Mouse (Mus musculus) testis, adult 2 months (tissue): ENCODE measurements around the gene Nkain2. TPM values are rescaled to one million over a fixed set of nuclear protein-coding genes. Genes with fewer than 3 reads are reported as not detected.

ENCODE experiments used
- H3K27ac ChIP-seq: fragments of 200-500 bp; 2 replicates; pipeline ENCODE4 v1.5.1; 2012; ENCODE audit warnings: low read depth, low read length; ENCODE audit not compliant: control insufficient read depth, insufficient read depth
- H3K27me3 ChIP-seq: fragments of 200-500 bp; 2 replicates; pipeline ENCODE4 v1.6.1; 2012; ENCODE audit warnings: mild to moderate bottlenecking, low read length, moderate library complexity; ENCODE audit not compliant: control insufficient read depth, insufficient read depth
- H3K36me3 ChIP-seq: fragments of 200-500 bp; 2 replicates; pipeline ENCODE4 v1.6.1; 2012; ENCODE audit warnings: mild to moderate bottlenecking, low read length; ENCODE audit not compliant: control insufficient read depth, insufficient read depth
- H3K4me1 ChIP-seq: fragments of 200-500 bp; 2 replicates; pipeline ENCODE4 v1.6.1; 2012; ENCODE audit warnings: low read length; ENCODE audit not compliant: control insufficient read depth, insufficient read depth
- H3K4me3 ChIP-seq: fragments of 200-500 bp; 2 replicates; pipeline ENCODE4 v1.5.1; 2012; ENCODE audit warnings: low read depth, mild to moderate bottlenecking, low read length, moderate library complexity, mixed read lengths; ENCODE audit not compliant: control insufficient read depth
- CTCF ChIP-seq: fragments of 200-500 bp; IDR thresholded peaks from 2 replicates; pipeline ENCODE4 v1.5.1; 2012; ENCODE audit warnings: low read depth, mild to moderate bottlenecking, inconsistent platforms, low read length, moderate library complexity; ENCODE audit not compliant: control insufficient read depth, insufficient read depth, insufficient replicate concordance
- POLR2A ChIP-seq: fragments of 200-500 bp; IDR thresholded peaks from 2 replicates; pipeline ENCODE4 v1.6.1; 2012; ENCODE audit warnings: low read depth, mild to moderate bottlenecking, inconsistent platforms, low read length, moderate library complexity; ENCODE audit not compliant: control insufficient read depth
- polyA plus RNA-seq: library from polyadenylated mRNA; depleted of rRNA; stranded (reverse); fragments of >200 nt; gene quantifications from 2 replicates; pipeline ENCODE4 v1.2.3, GENCODE M21; 2012

The Nkain2 gene
- polyA plus RNA-seq, 1 experiment: 0.98 TPM

DNA sequence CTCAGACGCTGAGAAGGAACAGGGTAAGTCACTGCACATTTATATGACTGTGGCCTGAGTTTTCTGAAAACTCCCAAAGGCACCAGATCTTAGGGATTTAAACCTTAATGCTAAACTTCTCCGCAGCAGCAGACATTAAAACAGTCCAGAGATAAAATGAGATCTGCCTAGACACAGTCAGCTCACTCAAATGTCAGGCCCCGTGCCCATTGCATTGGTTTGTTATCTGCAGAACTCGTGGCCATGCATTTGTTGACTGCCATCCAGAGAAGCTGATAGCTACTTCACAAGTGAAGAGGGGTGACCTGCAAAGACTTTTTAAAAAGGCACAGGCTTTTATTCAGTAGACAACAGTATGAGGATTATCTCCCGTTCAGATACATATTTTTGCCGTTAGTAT lies 838.2 kb downstream of the Nkain2 start:
- H3K36me3 ChIP-seq: no peaks in the 10 kb centered on the region
- H3K27me3 ChIP-seq: no peaks in the 10 kb centered on the region
- H3K4me1 ChIP-seq: no peaks in the 10 kb centered on the region
- H3K27ac ChIP-seq: no peak overlapping the region
- TF ChIP-seq CTCF: no peak
- no peak for TF ChIP-seq POLR2A
- H3K4me3 ChIP-seq: no peak overlapping the region

DNA sequence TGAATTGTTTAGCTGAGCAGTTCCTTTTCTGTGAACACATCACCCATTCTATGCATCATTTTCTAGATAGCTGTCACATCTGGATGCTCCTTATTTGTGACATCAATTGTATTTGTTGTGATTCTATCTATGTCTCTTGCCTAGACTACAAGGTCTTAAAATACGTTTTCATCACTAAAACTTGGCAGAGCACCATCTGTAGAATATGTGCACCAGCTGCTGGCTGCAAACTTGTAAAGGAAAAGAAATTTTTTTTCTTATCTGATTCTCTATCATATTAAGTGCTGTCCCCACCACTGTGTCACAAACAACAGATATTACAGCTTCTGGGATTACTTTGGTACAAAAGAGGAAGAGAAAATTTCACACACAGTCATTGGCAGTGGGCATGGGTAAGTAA lies 860.3 kb downstream of the Nkain2 start:
- Histone ChIP-seq H3K27ac (no peak overlapping the region), H3K27me3 (no peaks in the 10 kb centered on the region), H3K4me3 (no peak overlapping the region), H3K4me1 (no peaks in the 10 kb centered on the region), H3K36me3 (no peaks in the 10 kb centered on the region)
- TF ChIP-seq POLR2A: no peak
- no peak for TF ChIP-seq CTCF

DNA sequence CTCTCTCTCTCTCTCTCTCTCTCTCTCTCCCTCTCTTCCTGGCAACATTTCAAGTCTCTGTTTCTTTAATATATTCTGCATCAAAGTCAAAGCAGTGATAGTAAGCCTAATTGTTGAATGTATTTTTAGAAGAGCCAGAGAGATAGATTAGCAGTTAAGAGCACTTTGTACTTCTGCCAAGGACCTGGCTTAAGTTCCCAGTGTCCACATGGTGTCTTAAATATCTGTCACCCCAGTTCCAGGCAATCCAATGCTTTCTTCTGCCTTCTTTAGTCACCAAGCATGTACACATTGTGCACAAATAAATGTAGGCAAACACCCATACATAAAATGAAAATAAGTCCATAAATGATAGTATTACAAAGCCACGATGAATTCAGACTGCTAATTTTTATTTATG lies 871.9 kb downstream of the Nkain2 start:
- no peaks in the 10 kb centered on the region for H3K4me1 ChIP-seq
- TF ChIP-seq POLR2A (no peak), CTCF (no peak)
- no peaks in the 10 kb centered on the region for H3K36me3 ChIP-seq
- no peak overlapping the region for H3K4me3 ChIP-seq
- no peaks in the 10 kb centered on the region for H3K27me3 ChIP-seq
- H3K27ac ChIP-seq: no peak overlapping the region

DNA sequence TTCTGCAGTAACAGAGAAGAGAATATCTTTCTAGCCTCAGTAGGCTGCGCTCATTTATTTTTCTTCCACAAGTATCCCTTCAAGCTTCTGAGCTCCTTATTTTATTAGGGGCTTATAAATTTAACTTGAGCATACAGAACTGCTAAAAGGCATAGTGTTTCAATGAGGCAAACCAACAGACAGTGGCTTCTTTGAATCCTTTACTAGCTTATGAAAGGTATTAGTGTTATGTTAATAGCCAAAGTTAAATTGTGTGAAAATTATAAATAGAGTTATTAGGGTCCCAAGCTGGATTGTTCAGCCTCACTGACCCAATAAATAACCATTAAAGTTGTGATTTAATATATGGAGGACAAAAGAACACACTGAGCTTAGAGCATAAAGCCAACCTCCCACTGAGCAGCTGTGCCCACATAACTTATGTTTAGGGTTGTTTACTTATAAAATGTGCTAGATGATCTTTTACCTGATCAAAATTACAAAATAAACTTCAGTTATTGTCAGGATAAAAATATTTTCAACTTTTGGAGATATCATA lies 889.0 kb downstream of the Nkain2 start:
- Histone ChIP-seq H3K27me3 (no peaks in the 10 kb centered on the region), H3K4me1 (no peaks in the 10 kb centered on the region), H3K36me3 (no peaks in the 10 kb centered on the region), H3K27ac (no peak overlapping the region), H3K4me3 (no peak overlapping the region)
- TF ChIP-seq CTCF (no peak), POLR2A (no peak)

DNA sequence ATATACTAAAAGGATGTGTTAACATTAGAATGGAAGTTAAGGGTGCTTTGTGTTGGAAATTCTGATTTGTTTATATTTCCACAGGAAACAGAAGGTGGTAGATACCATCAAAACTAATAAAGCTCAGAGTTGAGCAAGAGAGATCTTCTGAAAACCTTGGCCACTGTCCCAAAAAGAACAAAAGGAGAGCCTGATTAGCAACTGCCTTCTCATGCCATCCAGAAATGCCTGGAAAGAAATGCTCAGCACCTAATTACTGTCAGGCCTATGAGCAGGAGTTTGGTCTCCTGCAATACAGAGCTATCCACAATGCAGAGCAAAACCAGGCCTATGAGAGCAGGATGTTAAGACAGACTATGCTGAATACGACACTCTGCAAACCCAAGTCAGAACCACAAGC lies 897.1 kb downstream of the Nkain2 start:
- Histone ChIP-seq H3K27ac (no peak overlapping the region), H3K4me3 (no peak overlapping the region), H3K36me3 (no peaks in the 10 kb centered on the region), H3K27me3 (no peaks in the 10 kb centered on the region), H3K4me1 (no peaks in the 10 kb centered on the region)
- no peak for TF ChIP-seq POLR2A
- no peak for TF ChIP-seq CTCF

DNA sequence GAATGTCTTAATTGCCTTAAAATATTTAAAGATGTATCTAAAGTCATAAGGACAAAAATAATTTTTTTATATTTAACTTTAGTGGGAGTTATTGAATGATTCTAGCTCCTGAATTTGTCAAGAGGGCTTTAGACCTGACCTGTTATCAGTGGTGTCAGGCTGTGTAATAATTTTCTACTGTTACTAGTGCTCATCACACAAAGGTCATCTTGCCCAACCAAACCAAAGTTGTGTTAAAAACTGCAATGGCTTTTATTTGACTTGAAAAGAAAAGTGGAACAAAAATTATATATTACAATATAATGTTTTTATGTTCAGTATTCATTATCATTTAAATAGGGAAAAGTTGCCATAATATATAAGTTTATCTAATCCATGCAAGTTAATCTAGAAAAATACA lies 911.9 kb downstream of the Nkain2 start:
- Histone ChIP-seq H3K4me1 (no peaks in the 10 kb centered on the region), H3K27me3 (no peaks in the 10 kb centered on the region), H3K4me3 (no peak overlapping the region), H3K27ac (no peak overlapping the region), H3K36me3 (no peaks in the 10 kb centered on the region)
- TF ChIP-seq CTCF (no peak), POLR2A (no peak)

DNA sequence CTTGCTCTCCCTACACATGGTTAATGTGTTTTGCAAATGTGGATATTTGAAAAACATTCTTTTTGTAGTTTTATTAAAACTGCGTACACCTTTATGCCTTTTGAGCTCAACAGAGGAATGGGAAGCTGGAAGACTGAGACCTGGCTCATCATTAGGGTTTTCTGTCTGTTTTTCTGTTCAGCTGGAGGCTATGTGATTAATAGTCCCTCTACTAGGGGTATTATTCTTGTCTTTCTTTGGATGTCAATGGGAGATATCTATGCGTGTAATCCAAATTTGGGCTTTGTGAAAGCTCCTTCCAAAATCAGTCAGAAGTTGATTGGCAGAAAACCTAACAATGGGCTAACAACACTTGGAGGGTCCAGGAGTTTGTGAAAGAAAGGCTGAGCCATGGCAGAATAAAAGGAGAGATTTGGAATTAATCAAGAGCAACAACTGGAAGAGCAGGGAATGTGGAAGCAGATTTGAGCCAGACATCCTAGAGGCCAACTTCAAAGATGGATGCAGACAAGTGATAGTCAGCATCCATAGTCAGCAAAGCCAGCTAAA lies 943.0 kb downstream of the Nkain2 start:
- Histone ChIP-seq H3K36me3 (no peaks in the 10 kb centered on the region), H3K4me1 (no peaks in the 10 kb centered on the region; the same call in 1 of the 2 replicates), H3K27me3 (no peaks in the 10 kb centered on the region), H3K4me3 (no peak overlapping the region), H3K27ac (no peak overlapping the region)
- TF ChIP-seq CTCF (no peak), POLR2A (no peak)
